Mouse (Mus musculus) frontal cortex, adult (tissue): ENCODE measurements around the gene Bmp15.

ENCODE experiments used
- ATAC-seq: cut with Nextera tagmentation; 2 replicates; pipeline ENCODE4 v1.9.2; 2017; ENCODE audit warnings: mild to moderate bottlenecking, moderate library complexity, mixed read lengths; ENCODE audit not compliant: low TSS enrichment

The Bmp15 gene

GRCm38 (mm10) chrX:6320621-6321020 is at the start of gene Bmp15:
Gene Bmp15 (minus strand): TSS chrX:6320721.
- no peak for ATAC-seq

GRCm38 (mm10) chrX:6368822-6369221 is 48.3 kb upstream of the Bmp15 start:
- no peak for ATAC-seq

DNA sequence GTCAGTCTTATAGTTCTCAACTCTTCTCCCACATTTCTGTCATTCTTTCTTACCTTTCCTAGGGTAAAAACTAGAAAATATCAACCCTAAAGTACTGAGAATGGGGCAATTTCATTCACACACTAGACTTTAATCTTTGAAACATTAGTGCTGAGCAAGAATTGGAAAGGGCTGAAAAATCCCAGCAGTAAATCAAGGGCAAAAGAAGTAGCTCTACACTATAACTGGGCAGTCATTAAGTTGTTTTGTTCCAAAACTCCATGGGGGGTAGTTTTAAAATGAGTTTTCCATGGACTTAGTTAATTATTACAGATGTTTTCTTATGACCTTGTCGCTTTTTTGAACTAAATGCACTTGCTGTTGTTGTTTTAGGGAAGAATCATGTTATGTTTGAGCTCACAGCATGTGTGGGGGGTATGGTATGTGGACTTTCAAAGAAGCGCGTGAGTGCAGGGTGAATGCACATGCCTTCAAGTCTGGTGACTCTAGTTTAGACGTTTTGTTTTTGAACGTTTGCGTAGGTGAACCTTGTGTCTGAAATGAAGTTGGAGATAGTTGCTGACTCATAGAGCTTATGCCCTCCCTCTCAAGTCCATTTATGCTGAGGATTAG is 37.1 kb upstream of the Bmp15 start:
- no peak for ATAC-seq

DNA sequence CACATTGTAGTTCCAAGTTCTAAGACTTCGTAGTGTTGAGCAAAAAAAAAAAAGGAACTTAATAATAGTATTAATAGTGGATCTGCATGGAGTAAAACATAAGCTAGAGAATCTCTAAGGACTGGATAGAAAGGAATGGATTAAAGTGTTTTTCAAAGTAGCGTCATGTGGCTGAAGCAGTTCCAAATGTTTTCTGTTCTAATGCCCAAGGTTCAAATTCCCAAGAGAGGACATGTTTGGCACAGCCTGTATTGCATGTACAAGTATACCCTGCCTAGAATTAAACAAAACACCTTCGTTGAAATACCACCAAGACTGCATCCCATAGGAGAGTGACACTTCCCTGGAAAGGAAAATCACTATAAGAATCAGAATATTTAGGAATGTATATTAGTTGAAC is 36.4 kb upstream of the Bmp15 start:
- no peak for ATAC-seq

GRCm38 (mm10) chrX:6345273-6345959 is 24.9 kb upstream of the Bmp15 start:
- no peak for ATAC-seq

DNA sequence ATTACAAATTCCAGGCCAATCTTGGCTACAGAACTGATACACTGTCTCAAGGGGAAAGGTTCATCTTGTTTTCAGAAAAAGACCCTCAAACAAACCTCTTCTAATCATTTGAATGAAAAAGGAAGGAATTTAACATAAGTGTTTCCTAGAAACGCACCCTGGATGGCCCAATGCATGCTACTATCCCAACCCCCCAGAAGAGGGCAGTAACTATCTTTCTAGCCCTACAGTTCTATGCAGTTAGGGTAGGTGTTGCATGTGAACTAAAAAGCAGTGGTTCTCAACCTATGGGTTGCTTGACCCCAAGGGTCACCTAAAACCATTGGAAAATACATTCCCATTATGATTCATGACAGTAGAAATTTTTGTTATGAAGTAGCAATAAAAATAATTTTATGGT is 3.5 kb upstream of the Bmp15 start:
- ATAC-seq = no peak

DNA sequence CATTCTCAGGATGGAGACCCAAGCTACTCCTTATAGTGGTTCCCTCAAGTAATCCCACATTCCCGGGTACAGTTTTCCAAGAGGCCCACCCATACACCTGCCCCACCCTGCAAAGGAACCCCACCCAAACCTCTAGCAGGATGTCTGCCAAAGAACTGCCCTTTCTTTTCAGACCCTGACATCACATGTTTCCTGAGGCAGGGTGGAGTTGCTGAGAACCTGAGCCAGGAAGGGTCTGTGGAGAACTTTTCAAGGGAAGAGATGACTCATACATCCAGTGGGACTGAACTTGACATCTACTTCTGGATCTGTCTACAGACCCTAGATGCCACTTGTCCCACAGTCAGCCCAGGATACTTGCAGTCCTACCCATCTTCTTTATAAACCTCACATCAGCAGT is 2.8 kb downstream of the Bmp15 start:
- no peak for ATAC-seq
